Mouse (Mus musculus) NIH3T3 (cell line): Measurements from ENCODE around the gene Fbl.
A peak's percentile ranks its signal among the peaks of the same experiment; 100 is the strongest.
"Not testable (repeated sequence)": the region's sequence is repeated elsewhere in the genome, so short reads cannot be mapped to it uniquely, and the experiment has no call there.

Experiments
- DNase-seq: peaks from one replicate; pipeline ENCODE4 v3.0.0-alpha.2; 2012; ENCODE audit warnings: low read depth

Fbl gene

GRCm38 (mm10) chr7:28191903-28192302 is 22.4 kb downstream of the Fbl start:
- DNase-seq, result no peak

GRCm38 (mm10) chr7:28195414-28196098 is 26.0 kb downstream of the Fbl start:
- no peak for DNase-seq

GRCm38 (mm10) chr7:28196528-28196927 is 27.0 kb downstream of the Fbl start:
- no peak for DNase-seq

- DNase-seq, result no peak
Measured at GRCm38 (mm10) chr7:28199054-28199453, 29.5 kb downstream of the Fbl start.

GRCm38 (mm10) chr7:28203207-28204108 is 33.9 kb downstream of the Fbl start:
- peak; percentile 22 for DNase-seq

- DNase-seq, result no peak
Measured at GRCm38 (mm10) chr7:28206044-28206600, 36.6 kb downstream of the Fbl start.

GRCm38 (mm10) chr7:28208396-28208987 is 39.0 kb downstream of the Fbl start:
- DNase-seq, result no peak

GRCm38 (mm10) chr7:28208988-28209508 is 39.5 kb downstream of the Fbl start:
- DNase-seq, result no peak

GRCm38 (mm10) chr7:28210731-28211130 is 41.2 kb downstream of the Fbl start:
- no peak for DNase-seq

GRCm38 (mm10) chr7:28214142-28214541 is 44.6 kb downstream of the Fbl start:
- DNase-seq, result peak; percentile 65

- not testable (repeated sequence) for DNase-seq
Measured at GRCm38 (mm10) chr7:28215950-28216349, 46.4 kb downstream of the Fbl start.

GRCm38 (mm10) chr7:28217811-28218210 is 48.3 kb downstream of the Fbl start:
- not testable (repeated sequence) for DNase-seq

GRCm38 (mm10) chr7:28218951-28219740 is 49.6 kb downstream of the Fbl start:
- DNase-seq, result peak; percentile 70

- not testable (repeated sequence) for DNase-seq
Measured at GRCm38 (mm10) chr7:28226836-28227235, 57.3 kb downstream of the Fbl start.

GRCm38 (mm10) chr7:28227421-28227820 is 57.9 kb downstream of the Fbl start:
- DNase-seq, result not testable (repeated sequence)
